Mouse (Mus musculus): ENCODE data around the gene Ndufa3.
"Not testable (repeated sequence)": the region's sequence is repeated elsewhere in the genome, so short reads cannot be mapped to it uniquely, and the experiment has no call there.

Gene Ndufa3

DNA sequence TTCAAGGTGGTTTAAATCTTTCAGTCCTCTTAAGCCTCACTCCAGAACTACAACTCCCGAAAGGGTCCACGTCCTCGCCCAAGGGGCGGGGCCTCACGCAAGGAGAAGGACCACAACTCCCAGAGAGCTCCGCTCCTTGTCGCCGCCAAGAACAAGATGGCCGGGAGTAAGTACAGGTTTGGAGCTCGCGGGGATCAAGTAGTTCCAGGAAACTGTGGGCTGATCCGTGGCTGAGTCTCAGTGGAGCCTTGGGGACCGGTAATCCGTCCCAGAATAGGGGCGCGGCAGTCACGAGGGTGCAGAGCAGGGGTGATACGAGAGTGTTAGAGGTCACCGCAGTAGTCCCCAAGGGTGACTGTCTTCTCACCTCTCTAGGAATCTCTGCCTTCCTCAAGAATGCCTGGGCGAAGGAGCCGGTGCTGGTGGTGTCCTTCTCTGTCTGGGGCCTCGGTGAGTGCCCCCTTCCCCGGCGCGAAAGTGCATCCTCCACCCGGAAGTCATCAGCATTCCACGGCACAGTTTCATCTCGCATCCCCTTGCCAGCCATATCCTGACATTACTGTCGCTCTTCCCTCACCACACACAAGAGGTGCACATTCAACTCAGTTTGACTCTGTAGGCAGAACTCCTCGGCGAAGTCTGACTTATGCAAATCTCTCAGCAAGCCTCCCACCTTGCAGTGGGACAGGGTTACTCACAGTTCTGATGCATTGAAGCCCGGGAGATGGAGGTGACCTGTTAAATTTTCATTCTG lies at the start of gene Ndufa3:
Gene Ndufa3 (plus strand): TSS at position 132 of the 754 bp plus-strand sequence.
- peak; percentile 83 to 89 for DNase-seq (ENCODE audit: low spot score in 2 of 2)

DNA sequence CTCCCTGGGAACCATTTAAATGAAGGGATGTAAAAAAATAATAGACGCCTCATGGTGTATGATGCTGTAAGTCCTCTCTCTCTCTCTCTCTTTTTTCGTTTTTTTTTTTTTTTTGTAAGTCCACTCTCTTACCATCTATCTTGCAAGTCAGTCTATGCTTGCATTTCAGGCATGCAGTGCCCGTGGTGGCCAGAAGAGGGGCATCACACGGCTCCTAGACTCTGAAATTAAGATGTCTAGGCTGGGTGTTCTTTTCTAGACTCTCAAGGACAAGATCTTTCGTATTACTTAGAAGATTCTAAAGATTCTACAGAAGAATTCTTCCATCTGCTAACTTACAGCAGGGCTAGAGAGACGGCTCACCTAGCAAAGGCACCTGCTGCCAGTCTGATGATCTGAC lies 47.4 kb upstream of the Ndufa3 start:
- no peak for DNase-seq (ENCODE audit: low spot score in 2 of 2)

DNA sequence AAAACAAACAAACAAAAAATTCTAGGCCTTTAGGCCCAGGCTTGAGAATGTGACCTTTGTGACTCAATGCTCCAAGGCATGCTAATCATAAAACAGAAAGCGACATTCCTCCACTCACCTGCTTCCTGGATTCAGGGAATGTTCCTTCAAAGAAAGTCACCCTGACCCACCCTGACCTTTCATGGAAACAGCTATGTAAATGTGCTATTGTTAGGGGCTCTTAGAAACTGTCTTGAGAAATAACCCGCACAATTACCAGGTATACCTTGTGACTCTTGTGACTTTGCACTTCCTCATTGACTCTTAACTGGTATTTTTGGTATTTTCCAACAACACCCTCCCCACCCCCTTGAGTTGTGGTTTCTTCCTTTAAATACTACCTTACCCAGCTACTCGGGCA lies 46.6 kb upstream of the Ndufa3 start:
- not testable (repeated sequence) for DNase-seq (ENCODE audit: low spot score in 2 of 2)

DNA sequence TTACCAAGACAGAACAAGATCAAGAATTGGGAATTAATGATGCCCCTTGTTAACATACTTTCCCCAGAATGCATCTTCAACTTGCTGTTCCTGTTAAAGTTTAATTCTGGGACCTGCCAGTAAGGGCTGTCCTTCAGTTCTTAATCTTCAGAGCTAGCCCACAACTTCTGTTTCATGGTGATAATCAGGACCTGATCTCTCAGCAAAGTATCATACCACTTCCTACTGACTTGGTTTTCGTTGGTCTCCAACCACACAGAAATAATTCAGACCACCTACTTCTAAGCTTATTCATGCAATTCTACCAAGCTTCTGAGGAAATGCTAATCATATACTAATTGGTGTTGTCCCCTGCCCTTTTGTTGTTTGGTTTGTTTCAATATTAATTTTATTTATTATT lies 45.3 kb upstream of the Ndufa3 start:
- DNase-seq (ENCODE audit: low spot score in 2 of 2), result no peak

DNA sequence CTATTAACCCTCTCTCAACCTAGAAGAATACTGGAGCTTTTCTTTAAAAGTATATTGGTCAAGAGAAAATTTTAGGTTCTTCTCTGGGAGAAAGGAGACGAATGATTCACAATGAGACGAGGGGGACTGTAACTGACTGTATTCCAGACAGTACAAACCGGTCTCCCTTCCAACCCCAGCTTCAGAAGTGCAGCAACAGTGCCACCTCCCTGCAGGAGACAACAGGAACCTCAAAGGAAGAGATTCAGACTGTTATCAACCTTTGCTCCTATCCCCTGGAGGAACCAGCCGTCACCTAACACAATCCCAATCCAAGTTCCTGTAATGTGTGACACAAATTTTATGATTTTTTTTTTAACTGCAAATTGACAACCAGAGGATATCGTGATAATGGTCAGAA lies 43.0 kb upstream of the Ndufa3 start:
- no peak for DNase-seq (ENCODE audit: low spot score in 2 of 2)

DNA sequence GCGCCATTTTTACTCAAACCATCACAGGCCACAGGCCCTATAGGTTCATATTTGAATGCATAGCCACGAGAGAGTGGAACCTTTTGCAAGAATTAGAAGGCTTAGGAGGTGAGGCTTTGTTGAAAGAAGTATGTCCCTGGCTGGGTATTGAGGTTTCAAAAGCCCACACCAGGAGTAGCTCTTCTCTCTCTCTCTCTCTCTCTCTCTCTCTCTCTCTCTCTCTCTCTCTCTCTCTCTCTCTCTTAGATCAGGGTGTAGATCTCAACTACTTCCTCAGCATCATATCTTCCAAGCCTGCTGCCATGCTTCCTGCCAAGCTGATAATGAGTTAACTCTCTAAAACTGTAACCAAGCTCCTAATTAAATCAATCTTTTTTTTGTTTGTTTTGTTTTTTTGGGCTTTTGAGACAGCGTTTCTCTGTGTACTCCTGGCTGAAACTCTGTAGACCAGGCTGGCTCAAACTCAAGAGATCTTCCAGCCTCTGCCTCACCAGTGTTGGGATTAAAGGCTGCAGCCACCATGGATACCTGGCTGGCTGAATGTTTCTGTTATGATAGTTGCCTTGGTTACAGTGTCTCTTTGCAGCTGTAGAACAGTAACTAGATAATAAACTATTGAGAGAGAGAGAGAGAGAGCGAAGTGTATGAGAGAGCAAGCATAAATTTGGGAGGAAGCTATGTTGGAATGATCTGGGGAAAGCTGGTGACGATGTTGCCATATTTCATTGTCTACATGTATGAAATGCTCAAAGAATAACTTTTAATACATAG lies 40.6 kb upstream of the Ndufa3 start:
- no peak for DNase-seq (ENCODE audit: low spot score in 2 of 2)

DNA sequence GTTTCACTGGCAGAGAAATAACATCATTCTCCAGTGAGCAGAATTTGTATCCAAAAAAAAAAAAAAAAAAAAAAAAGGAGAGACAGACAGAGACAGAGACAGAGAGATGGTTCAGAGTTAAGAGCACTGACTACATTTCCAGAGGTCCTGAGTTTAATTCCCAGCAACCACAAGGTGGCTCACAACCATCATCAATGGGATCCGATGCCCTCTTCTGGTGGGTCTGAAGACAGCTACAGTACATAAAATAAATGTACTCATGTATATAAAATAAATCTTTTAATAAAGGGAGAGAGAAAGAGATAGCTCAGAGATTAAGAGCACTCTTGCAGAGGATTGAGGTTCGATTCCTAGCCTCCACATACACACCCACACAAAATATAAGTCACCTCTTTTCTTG lies 39.0 kb upstream of the Ndufa3 start:
- DNase-seq (ENCODE audit: low spot score in 2 of 2), result no peak

DNA sequence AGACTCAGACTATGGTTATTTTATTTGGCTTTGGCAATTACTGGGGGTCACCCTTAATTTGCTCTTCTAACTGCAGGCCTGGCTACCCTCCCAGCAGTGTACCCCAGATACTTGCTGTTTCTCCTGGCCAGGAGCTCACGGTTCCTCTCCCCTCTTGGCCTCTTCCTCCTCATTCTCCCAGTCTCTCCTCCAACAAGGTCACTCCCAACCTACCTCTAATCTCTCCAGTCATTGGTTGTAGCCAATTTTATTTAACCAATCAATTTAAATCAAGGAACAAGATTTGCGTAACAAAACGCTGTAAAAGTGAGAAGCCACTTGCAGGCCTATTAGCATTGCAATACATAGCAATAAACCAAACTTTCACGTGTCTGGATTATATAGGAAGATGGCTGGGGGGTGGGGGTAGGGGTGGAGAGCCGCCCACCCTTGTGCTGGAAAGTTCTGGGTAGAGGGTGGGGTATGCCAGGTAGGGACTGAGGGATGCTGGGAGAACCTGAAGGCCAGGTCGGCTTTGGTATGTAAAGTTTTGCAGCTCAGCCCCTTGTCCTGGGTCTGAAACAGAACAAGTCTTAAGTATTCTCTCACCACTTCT lies 38.1 kb upstream of the Ndufa3 start:
- no peak for DNase-seq (ENCODE audit: low spot score in 2 of 2)

DNA sequence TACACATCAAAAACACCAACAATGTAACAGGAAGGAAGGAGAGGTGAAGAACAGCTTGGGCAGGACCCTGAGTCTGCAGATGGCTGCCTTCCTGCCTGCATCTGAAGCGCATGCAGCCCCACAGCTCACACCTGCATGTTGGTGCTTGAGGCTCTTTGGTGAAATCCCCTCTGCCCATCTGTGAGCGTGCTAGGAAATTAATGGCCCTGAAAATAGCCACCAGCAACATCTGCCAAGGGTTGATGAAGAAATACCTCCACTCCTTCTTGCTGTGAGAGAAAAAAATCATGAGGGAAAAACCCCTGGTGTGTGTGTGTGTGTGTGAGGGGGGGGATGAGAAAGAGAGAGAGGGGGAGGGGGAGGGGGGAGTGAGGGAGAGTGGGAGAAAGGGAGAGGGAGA lies 37.1 kb upstream of the Ndufa3 start:
- DNase-seq (ENCODE audit: low spot score in 2 of 2), result no peak

DNA sequence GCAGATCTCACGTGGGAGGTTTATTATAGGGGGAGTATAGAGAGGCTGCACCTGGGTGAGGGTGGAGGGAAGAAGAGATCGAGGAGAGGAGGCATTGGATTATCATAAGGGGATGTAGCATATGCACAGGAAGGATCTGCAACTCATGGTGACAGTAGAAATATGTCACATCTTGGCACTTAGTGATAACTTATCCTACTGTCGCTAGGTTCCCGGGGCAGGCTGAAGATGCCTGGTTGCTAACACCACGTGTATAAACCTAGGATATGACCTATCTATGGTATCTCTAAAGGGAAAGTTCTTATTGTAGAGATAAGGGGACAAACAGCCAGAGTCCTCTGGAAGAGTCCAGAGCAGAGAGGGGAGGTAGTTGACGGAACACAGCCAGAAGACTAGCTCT lies 31.4 kb upstream of the Ndufa3 start:
- no peak for DNase-seq (ENCODE audit: low spot score in 2 of 2)

DNA sequence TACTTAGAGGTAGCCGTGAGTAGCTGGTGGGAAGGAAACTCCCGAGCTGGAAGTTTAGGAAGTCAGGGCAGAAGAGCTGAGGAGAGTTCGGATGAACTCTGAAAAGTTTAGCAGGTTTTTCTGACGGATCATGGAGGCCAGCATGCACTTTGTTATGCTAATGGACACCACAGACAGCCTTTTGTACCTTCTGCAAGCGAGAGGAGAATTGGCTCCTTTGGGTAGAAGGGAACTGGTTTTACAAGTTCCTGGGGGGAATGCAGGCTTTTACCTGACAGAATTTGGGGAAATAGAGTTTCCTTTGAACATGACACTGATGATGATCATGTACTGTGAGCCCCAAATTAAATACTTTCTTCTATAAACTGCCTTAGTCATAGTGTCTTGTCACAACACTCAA lies 30.9 kb upstream of the Ndufa3 start:
- no peak for DNase-seq (ENCODE audit: low spot score in 2 of 2)

DNA sequence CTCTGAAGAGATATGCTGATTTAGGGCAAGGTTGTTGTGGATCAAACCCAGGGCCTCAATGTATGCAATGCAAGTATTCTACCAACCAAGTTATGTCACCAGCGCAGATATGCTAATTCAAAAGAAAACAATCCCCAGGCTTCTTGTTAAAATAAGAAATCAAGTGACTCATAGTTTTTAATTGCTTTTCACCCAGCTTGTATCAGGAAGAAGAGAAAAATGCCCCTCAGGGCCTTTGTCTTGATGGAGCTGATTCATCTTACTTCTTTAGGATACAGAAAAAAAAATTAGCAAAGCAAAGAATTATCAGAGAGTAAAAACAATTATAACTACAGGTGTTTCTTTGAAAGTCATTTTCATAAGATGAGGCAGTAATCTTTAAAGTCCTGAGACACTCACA lies 29.9 kb upstream of the Ndufa3 start:
- no peak for DNase-seq (ENCODE audit: low spot score in 2 of 2)

DNA sequence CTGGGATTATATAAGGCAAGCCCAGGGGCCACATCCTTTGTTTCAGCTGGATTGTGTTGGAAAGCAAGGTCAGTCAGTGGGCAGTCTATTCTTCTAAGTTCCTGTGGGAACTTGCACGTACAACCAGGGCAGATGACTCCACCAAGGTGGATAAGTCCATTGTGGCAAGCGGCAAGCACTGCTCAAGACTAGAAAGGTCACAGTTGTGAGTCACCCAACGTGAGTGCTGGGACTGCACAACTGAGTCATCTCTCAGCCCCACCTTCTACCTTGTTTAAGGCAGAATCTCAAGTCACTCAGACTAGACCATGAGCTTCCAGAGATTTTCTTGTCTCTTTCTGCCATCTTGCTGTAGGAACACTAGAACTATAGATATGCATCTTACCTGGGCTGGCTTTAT lies 26.6 kb upstream of the Ndufa3 start:
- no peak for DNase-seq (ENCODE audit: low spot score in 2 of 2)

DNA sequence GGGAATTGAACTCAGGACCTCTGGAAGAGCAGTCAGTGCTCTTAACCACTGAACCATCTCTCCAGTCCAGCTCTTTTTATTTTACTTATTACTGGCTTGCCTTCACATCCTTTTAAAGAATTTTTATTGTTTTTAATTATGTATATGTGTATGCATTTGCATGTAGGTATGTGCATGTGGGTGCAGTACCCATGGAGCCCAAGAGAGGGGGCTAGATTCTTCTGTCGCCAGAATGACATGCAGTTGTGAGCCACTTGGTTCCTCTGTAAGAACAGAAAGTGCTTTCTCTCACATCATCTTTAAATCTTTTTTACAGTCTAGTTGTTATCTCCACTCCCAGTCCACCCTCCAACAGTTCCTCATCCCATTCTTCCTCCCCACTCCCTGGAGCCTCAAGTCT lies 25.6 kb upstream of the Ndufa3 start:
- no peak for DNase-seq (ENCODE audit: low spot score in 2 of 2)

DNA sequence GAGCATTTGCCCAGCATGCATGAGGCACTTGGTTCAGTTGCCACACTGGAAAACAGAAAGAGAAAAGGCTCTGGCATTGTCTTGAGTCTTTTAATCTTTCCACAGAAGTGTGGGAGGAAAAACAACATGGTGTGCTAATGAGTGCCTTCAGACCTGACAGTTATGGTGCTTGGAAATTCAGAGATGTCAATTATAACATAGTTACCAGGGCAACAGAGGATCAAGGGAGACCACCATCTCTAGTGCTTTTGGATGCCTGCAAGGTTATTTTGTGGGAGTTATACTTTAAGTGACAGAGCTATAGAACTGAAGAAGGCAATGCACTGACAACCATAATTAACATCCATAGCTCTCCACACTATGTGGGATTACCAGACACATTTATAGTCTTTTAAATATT lies 23.3 kb upstream of the Ndufa3 start:
- no peak for DNase-seq (ENCODE audit: low spot score in 2 of 2)

DNA sequence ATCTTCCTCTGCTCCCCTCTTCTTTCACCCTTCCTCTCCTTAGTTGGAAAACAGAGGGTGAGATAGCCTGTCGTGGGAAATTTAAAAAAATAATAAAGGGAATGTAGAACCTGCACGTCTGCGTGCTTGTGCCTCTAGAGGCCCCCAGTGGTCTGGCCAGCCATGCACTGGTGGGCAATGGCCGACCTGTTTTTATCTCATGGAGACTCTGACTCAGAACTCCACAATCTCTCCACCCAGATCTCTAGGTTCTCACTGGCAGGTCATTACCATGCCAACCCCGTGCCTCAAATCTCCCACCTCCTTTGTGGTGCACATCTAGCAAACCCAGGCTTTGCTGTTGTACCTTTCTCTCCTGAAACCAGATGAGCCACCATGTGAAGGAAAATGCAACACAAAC lies 22.5 kb upstream of the Ndufa3 start:
- DNase-seq (ENCODE audit: low spot score in 2 of 2), result no peak

DNA sequence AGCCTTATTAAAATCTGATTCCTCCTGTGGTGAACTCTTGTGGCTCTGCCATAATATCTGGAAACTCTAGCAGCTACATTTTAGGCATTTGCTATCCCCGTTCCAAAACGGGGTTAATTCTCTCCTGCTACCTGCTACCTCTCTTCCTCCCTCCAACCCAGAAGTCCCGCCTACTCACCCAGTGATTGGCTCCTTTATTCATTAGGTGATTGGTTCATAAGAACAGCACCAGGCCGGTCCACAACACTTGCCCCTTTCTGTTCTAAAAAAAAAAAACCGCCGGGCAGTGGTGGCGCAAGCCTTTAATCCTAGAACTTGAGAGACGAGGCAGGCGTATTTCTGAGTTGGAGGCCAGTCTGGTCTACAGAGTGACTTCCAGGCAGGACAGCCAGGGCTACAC lies 22.0 kb upstream of the Ndufa3 start:
- peak in 1 of 2 experiments; percentile 24 for DNase-seq (ENCODE audit: low spot score in 2 of 2)

DNA sequence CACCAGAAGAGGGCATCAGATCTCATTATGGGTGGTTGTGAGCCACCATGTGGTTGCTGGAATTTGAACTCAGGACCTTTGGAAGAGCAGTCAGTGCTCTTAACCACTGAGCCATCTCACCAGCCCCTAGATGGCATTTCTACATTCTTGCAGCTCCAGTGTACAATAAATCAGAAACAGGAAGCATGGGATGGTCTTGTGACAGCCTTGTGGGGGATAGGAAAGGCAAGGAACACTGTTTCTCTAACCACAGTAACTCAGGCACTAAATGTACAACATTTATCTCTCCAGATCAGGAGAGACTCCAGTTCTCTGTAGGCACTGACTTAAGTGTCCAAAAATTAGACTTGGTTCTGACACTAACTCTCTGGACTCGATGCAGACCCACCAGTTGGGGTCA lies 19.4 kb upstream of the Ndufa3 start:
- DNase-seq (ENCODE audit: low spot score in 2 of 2), result not testable (repeated sequence)

DNA sequence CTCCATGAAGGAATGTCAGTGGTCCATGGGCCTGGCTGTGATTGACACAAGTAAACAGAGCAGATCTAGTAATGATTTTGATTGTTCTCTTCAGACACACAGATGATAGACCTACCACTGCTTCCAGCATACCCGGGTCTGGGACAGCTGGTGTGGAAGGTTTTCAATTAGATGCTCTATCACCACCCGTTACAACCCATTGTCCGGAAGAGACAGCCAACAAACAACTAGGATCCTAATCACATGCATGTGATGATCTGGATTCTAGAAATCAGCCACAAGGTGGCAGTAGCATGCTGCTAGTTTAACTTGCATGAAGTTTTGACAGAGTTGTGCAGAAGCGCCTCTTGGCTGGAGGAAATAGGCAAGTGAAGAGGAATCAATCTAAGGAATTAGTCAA lies 16.1 kb upstream of the Ndufa3 start:
- peak; percentile 50 to 73 for DNase-seq (ENCODE audit: low spot score in 2 of 2)

DNA sequence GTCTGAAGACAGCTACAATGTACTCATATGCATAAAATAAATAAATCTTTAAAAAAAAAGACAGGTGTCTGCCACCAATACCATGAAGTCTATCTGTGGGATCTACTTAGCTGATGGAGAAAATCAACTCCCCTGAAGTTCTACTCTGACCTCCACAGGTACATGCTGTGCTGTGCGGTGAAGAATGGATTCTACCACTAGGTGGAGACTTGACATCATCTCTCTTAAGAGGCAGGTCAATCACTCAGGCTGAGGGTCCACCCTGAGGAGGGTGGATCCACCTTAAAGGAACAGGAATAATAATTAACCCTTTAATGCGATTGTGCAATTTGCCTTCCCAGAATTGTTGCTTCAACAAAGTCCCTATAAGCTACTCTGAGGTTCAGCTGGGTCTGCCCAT lies 10.4 kb upstream of the Ndufa3 start:
- DNase-seq (ENCODE audit: low spot score in 2 of 2), result no peak

DNA sequence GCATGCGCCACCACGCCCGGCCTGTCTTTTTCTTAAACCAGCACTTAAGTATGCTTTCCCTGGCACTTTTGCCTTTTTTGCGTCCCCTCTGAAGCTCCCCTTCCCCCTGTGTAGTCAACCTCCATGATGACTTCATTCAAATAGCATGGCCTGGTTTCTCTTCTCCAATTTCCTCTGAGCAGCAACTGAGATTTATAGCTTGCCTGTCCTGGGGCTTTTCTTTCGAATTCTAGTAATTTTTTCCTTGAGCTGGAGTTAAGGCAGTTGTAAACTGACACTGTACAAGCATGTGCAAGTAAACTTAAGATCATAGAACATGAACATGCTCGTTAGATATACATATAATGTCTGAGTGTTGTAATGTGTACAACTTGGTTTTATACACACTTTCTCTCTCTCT lies 9.8 kb upstream of the Ndufa3 start:
- DNase-seq (ENCODE audit: low spot score in 2 of 2), result no peak

DNA sequence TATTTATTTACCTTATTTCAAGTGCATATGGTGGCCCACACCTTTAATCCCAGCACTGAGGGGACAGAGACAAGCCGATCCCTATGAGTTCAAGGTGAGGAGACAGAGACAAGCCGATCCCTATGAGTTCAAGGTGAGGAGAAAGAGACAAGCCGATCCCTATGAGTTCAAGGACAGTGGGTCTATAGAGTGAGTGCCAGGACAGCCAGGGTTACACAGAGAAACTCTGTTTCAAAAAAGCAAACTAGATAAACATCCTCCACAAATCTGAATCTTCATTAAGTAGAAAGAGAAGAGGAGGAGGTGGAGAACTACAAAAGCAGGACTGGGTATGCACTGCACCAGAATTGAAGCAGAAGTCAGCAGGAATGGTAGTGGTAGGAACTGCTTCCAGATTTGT lies 8.5 kb upstream of the Ndufa3 start:
- no peak for DNase-seq (ENCODE audit: low spot score in 2 of 2)

DNA sequence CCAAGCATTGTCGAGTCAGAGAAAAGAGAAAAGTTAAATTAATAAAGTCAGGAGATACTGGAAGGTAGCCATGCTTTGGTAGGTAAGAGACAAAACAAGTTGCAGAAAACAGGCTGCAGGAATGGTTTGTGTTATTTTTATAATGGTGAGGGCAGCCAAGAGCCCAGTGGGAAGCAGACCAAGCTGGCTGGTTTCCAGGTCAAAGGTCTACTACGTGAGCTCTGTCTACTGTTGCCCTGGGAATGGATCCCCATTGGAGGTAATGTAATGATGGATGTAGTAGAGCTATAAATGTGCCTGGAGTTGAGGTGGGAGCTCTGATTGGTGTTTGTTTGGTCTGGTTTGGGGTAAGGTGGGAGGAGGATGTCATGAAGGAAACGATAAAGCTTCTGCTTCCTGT lies 8.1 kb upstream of the Ndufa3 start:
- DNase-seq (ENCODE audit: low spot score in 2 of 2), result no peak
